Mouse (Mus musculus) olfactory bulb, adult 2 months (tissue): ENCODE data around the gene Cdiptos. TPM values are rescaled to one million over a fixed set of nuclear protein-coding genes. Genes with fewer than 3 reads are reported as not detected.

Source experiments
- H3K27ac ChIP-seq: fragments of 200-500 bp; 2 replicates; pipeline ENCODE4 v1.5.1; 2012; ENCODE audit warnings: low read depth, low read length; ENCODE audit not compliant: insufficient read depth
- H3K4me1 ChIP-seq: fragments of 200-500 bp; 2 replicates; pipeline ENCODE4 v1.6.1; 2012; ENCODE audit warnings: low read length; ENCODE audit not compliant: control insufficient read depth, insufficient read depth
- H3K4me3 ChIP-seq: fragments of 200-500 bp; 2 replicates; pipeline ENCODE4 v1.5.1; 2012; ENCODE audit warnings: mild to moderate bottlenecking, low read depth, low read length, moderate library complexity; ENCODE audit not compliant: insufficient read depth
- CTCF ChIP-seq: fragments of 200-500 bp; IDR thresholded peaks from 2 replicates; pipeline ENCODE4 v1.5.1; 2012; ENCODE audit warnings: low read depth, mild to moderate bottlenecking, low read length, moderate library complexity; ENCODE audit not compliant: insufficient read depth
- POLR2A ChIP-seq: fragments of 200-500 bp; IDR thresholded peaks from 2 replicates; pipeline ENCODE4 v1.6.1; 2012; ENCODE audit warnings: mild to moderate bottlenecking, low read depth, low read length, moderate library complexity; ENCODE audit not compliant: insufficient read depth
- WGBS: fragments of 180-500 bp; shearing (Covaris S2); methylation state at CpG from one replicate; pipeline ENCODE4 v1.1.7; 2018; 5-methylcytosine and 5-hydroxymethylcytosine counted together
- polyA plus RNA-seq: library from polyadenylated mRNA; stranded (reverse); fragments of >200 nt; gene quantifications from 2 replicates; pipeline ENCODE4 v1.2.4, GENCODE M21; 2012; ENCODE audit warnings: low replicate concordance; ENCODE audit not compliant: missing spikeins, insufficient read depth, insufficient read length

Cdiptos gene
- polyA plus RNA-seq, 1 experiment: not detected

DNA sequence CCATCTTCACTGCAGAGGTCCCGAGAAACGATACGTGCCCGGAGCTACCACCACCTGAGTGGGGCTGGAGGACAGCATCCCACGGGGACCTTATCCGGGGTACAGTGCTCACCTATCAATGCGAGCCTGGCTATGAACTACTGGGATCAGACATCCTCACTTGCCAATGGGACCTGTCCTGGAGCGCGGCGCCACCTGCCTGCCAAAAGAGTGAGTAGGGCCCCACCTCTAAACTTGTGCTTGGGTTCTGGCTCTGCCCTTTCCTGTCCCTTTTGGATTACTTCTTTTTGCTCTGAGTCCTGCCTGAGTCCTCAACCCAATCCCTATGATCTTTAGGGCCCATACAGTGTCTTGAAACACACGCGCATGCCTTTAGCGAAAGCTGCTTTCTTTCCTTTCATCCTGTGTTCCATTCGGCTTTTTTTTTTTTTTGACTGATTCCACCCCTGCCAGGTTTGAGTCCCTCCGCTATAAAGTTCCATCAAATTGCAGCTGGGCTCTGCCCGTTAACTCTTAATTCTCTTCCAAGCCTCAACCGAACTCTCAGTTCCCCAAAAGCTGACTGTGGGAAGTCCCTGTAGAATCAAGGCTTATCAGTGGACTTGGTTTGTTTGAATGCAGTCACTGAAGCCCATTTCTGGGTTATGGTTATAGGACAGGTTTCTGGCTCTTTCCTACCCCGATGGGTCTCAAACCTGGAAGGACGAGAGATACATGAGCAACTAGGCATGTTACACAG lies 12.2 kb downstream of the Cdiptos start:
- H3K27ac ChIP-seq: no peak overlapping the region
- no peak overlapping the region for H3K4me3 ChIP-seq
- 35% methylated on average over 19 of the region's 19 CpGs for WGBS
- H3K4me1 ChIP-seq: no peaks in the 10 kb centered on the region
- no peak for TF ChIP-seq POLR2A
- no peak for TF ChIP-seq CTCF

DNA sequence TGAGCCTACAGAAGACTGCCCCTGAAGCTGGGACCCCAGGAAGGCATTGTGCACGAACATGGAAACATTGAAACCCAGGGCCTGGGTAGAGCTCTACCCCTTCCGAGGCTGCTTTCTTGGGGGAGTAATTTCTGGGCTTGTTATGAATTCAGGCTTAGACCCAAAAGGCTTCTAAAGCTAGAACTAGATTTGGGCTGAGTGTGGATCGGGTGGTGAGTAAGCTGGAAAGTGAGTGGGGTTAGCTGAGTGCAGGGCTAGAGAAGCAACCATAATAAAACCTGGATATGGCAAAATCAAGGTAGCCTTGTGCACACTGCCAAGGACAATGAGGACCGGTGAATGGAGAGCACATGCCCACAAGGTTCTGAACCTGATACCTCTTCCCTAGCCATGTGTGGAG lies 13.9 kb downstream of the Cdiptos start:
- TF ChIP-seq POLR2A (no peak), CTCF (no peak)
- no peak overlapping the region for H3K27ac ChIP-seq

DNA sequence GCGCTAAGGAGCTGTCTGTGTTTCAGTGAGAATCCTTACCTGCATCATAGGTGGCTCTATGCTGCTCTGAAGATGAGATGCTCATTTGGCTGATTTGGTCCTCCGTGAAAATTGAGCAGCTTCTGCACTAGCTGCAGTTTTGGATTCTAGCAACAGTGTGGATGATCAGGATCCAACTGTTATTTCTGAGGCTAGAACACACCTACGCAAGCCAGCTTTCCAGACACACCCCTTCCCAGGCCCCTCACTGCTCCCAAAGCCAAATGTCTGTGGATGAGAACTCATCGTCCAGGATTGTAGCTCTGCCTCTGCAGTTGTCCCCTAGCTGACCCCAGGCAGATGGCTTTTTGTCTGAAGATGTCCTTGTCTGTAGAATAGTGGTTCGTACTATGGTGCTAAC lies 14.8 kb downstream of the Cdiptos start:
- H3K4me1 ChIP-seq: no peaks in the 10 kb centered on the region
- no peak overlapping the region for H3K27ac ChIP-seq
- TF ChIP-seq CTCF (no peak), POLR2A (no peak)
- H3K4me3 ChIP-seq: no peak overlapping the region
- 87% methylated on average over 5 of the region's 5 CpGs for WGBS

More for the DNA sequence above, 13.9 kb downstream of the Cdiptos start:
- no peaks in the 10 kb centered on the region for H3K4me1 ChIP-seq
- 86% methylated on average over 4 of the region's 4 CpGs for WGBS
- no peak overlapping the region for H3K4me3 ChIP-seq

DNA sequence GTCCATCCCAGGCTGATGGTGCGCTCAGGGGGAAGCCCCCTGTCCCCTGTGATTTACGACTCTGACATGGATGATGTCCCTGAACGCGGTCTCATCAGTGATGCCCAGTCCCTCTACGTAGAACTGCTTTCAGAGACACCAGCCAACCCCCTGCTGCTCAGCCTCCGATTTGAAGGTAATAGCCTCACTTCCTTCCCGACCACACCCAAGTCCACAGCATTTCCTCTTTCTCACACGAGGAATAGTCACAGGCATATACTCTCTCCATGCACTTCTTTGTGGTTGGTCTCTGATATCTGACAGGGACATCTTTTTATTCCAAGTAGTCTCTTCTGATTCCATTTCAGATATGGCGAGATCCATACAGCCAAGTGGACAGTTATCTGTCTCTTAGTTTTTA lies 16.1 kb downstream of the Cdiptos start:
- no peaks in the 10 kb centered on the region for H3K4me1 ChIP-seq
- WGBS: 70% methylated on average over 9 of the region's 9 CpGs
- TF ChIP-seq POLR2A (no peak), CTCF (no peak)
- H3K4me3 ChIP-seq: no peak overlapping the region
- H3K27ac ChIP-seq: no peak overlapping the region

DNA sequence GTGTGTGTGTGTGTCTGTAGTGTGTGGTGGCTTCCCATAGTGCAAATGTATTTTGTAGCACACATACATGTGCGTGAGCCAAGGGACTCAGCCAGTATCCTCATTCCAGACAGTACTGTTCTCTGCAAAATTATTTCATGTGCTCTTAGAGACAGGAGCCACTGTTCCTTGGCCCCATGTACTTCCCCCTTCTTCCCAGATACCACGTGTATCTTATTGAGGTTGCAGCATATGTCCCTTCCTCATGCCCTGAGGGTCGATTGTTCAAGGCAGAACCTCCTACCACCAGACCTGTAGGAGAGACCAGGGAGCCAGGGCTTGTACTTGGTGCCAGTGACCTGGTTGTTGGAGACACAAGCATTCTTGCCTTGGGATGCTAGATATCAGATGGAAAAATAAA lies 20.8 kb downstream of the Cdiptos start:
- Histone ChIP-seq H3K4me1 (peaks cover 19% of the 10 kb centered on the region), H3K27ac (no peak overlapping the region), H3K4me3 (no peak overlapping the region)
- WGBS: 59% methylated on average over 3 of the region's 3 CpGs
- no peak for TF ChIP-seq CTCF
- TF ChIP-seq POLR2A: no peak

DNA sequence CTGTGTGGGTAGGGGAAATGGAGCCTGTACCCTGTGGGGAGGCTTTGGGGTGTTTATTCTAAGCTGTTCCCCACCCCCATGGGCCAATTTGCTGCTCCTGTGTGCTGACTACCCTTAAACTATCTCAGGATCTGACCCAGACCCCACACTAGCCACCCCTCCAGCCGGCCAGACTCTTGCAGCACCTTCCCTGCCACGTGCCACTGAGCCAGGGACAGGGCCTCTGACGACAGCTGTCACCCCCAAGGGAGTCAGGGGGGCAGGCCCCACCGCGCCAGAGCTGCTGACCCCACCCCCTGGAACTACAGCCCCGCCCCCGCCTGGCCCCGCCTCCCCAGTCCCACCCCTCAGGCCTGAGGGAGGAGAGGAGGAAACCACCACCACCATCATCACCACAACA lies 23.3 kb downstream of the Cdiptos start:
- Histone ChIP-seq H3K27ac (no peak overlapping the region), H3K4me3 (0 out of 2 replicates have a peak overlapping the region, but pooled peaks have one; percentile 9), H3K4me1 (peaks cover 36% of the 10 kb centered on the region)
- no peak for TF ChIP-seq CTCF
- TF ChIP-seq POLR2A: no peak
- WGBS: 2% methylated on average over 8 of the region's 8 CpGs

DNA sequence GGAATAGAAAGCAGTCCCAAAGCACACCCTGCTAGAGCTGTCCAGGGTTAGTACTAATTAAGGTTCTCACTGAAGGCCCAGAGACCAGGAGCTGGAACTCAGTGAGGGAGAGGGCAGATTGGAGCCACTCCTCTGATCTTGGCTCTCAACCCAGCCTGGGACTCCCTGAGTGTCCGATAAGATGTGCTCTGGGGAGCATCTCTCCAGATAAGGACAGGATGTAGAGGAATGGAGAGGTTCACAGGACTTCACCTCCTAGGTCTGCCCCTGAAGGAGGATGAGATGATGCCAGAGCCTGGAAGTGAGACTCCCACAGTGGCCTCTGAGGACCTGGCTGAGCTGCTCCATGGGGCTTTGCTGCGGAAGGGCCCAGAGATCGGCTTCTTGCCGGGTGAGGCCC lies 24.2 kb downstream of the Cdiptos start:
- TF ChIP-seq POLR2A (no peak), CTCF (no peak)
- Histone ChIP-seq H3K4me3 (peak overlapping the region; percentile 81), H3K27ac (no peak overlapping the region; the same call in 1 of the 2 replicates), H3K4me1 (peaks cover 38% of the 10 kb centered on the region)
- 11% methylated on average over 4 of the region's 4 CpGs for WGBS

DNA sequence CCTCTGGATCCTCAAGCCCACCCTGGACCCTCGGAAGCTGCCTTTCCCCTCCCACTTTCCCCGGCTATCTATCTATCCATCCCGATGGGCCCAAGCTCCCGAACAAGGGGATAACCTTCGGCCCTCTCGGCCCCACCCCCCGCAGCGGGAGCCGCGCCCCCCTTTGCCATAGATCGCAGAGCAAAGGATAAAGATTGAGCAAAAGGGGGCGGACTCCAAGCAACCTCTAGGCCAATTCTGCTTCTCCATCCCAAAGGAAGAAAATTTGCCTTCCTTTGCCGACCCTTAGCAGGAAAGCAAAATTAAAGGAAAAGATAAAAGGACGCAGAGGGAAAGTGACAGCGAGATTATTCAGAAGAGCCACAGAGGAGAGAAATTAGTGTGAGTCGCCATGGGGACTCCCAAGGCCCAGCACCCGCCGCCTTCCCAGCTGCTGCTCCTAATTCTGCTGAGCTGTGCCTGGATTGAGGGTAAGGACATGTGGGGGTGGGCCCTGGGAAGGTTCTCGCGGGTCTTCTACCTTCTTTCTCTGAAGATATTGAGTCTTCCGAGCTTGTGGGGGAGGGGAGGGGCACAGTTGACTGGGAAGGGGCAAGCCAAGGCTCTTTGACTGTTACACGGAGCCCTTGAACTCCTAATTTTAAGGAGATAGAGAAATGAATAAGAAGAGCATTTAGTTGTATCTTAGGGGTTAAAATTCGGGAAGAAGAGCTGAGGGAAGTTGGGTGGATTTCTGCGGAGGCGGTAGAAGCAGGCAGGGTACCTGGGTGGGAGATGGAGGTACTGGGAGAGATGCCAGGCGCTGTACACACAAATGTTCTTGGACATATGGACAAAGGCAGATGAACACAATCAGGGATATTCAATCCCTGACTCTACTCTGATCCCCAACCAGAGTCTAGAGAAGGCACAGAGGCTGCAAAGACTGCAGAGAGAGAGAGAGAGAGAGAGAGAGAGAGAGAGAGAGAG lies 25.0 kb downstream of the Cdiptos start:
- TF ChIP-seq POLR2A (no peak), CTCF (no peak)
- Histone ChIP-seq H3K4me1 (peaks cover 43% of the 10 kb centered on the region), H3K4me3 (peak overlapping the region; percentile 81), H3K27ac (peak overlapping the region; percentile 95)
- WGBS: 2% methylated on average over 26 of the region's 26 CpGs
